In genomic region chr5:137046324-137046718, GRCm38 (mm10) we compare ENCODE assay signal across 7 mouse cellular contexts. TPM values are rescaled to one million over a fixed set of nuclear protein-coding genes. Genes with fewer than 3 reads are reported as not detected.
DNase-seq lines count a peak whose midpoint lies in the region; ATAC-seq and TF ChIP-seq lines count a peak whose summit lies in the region.

No protein-coding gene starts in this region.

- ATAC-seq in lung, embryonic 16.5 days (ENCODE audit: low read depth): no peak
- 0 out of 2 replicates have a peak, but pooled peaks have one; percentile 1 for ATAC-seq in limb, embryonic 14.5 days (ENCODE audit: low FRiP score, low read depth)
- no peak for ATAC-seq in stomach, embryonic 16.5 days (ENCODE audit: insufficient read depth, low FRiP score)

- H3K27me3 ChIP-seq in lung, embryonic 16.5 days (ENCODE audit: control insufficient read depth, insufficient read depth, low read depth, low read length): no peaks in the 10 kb centered on the region
- H3K27me3 ChIP-seq in forebrain, embryonic 10.5 days (ENCODE audit: poor library complexity, severe bottlenecking): no peaks in the 10 kb centered on the region
- no peaks in the 10 kb centered on the region for H3K27me3 ChIP-seq in limb, embryonic 14.5 days (ENCODE audit: control insufficient read depth, insufficient read depth, low read length)
- peaks cover 3% of the 10 kb centered on the region; the same call in 1 of the 2 replicates for H3K27me3 ChIP-seq in stomach, embryonic 16.5 days (ENCODE audit: control insufficient read depth, insufficient read depth, low read length)

- no peak for TF ChIP-seq POLR2A in limb, embryonic 14.5 days (IDR thresholded peaks at IDR 0.05; ENCODE audit: borderline replicate concordance, extremely low read depth, insufficient read depth, insufficient read length)

- no peak for DNase-seq in lung, adult 18-20 months
- DNase-seq in forebrain, embryonic 10.5 days (ENCODE audit: extremely low spot score, low spot score): no peak
- no peak for DNase-seq in limb, embryonic 14.5 days (ENCODE audit: low spot score)
- DNase-seq in spleen, postnatal 4 days (ENCODE audit: low spot score in 2 of 2): no peak
- no peak for DNase-seq in layer of hippocampus, adult 18-20 months (ENCODE audit: low spot score in 2 of 2)

- H3K4me3 ChIP-seq in lung, embryonic 16.5 days (ENCODE audit: low read length): peak overlapping the region; percentile 86
- H3K4me3 ChIP-seq in forebrain, embryonic 10.5 days: peak overlapping the region; percentile 78
- H3K4me3 ChIP-seq in limb, embryonic 14.5 days (replicated peaks; ENCODE audit: low read length): peak overlapping the region; percentile 77
- H3K4me3 ChIP-seq in stomach, embryonic 16.5 days (replicated peaks; ENCODE audit: low read length): peak overlapping the region; percentile 86

- H3K36me3 ChIP-seq in lung, embryonic 16.5 days (ENCODE audit: control insufficient read depth, insufficient read depth, low read length): peaks cover 13% of the 10 kb centered on the region
- peaks cover 20% of the 10 kb centered on the region for H3K36me3 ChIP-seq in forebrain, embryonic 10.5 days (replicated peaks)
- peaks cover 14% of the 10 kb centered on the region for H3K36me3 ChIP-seq in limb, embryonic 14.5 days (ENCODE audit: control insufficient read depth, insufficient read depth, low read length)
- peaks cover 11% of the 10 kb centered on the region for H3K36me3 ChIP-seq in stomach, embryonic 16.5 days (ENCODE audit: control insufficient read depth, insufficient read depth, low read length)

- WGBS in lung, embryonic 16.5 days: 20% methylated on average over 5 of the region's 5 CpGs
- 28% methylated on average over 5 of the region's 5 CpGs for WGBS in forebrain, embryonic 10.5 days
- WGBS in limb, embryonic 14.5 days: 28% methylated on average over 5 of the region's 5 CpGs
- 19% methylated on average over 5 of the region's 5 CpGs for WGBS in stomach, embryonic 16.5 days

- no peak overlapping the region for H3K9ac ChIP-seq in lung, embryonic 16.5 days (ENCODE audit: low read length)
- no peak overlapping the region for H3K9ac ChIP-seq in limb, embryonic 14.5 days (ENCODE audit: low read depth, low read length, severe bottlenecking)
- H3K9ac ChIP-seq in stomach, embryonic 16.5 days (ENCODE audit: low read length): no peak overlapping the region

- peaks cover 9% of the 10 kb centered on the region for H3K4me1 ChIP-seq in lung, embryonic 16.5 days (replicated peaks; ENCODE audit: control insufficient read depth, insufficient read depth, low read length)
- H3K4me1 ChIP-seq in forebrain, embryonic 10.5 days: peaks cover 20% of the 10 kb centered on the region
- H3K4me1 ChIP-seq in limb, embryonic 14.5 days (ENCODE audit: control insufficient read depth, insufficient read depth, low read length): peaks cover 5% of the 10 kb centered on the region
- peaks cover 9% of the 10 kb centered on the region; the same call in 1 of the 2 replicates for H3K4me1 ChIP-seq in stomach, embryonic 16.5 days (ENCODE audit: control insufficient read depth, insufficient read depth, low read length)

- peak overlapping the region; percentile 81 for H3K4me2 ChIP-seq in lung, embryonic 16.5 days (ENCODE audit: low read depth, low read length)
- peak overlapping the region; percentile 79 for H3K4me2 ChIP-seq in limb, embryonic 14.5 days (replicated peaks; ENCODE audit: low read depth, low read length, severe bottlenecking)
- H3K4me2 ChIP-seq in stomach, embryonic 16.5 days (ENCODE audit: low read depth, low read length): peak overlapping the region; percentile 78

- no peaks in the 10 kb centered on the region for H3K9me3 ChIP-seq in lung, embryonic 16.5 days (ENCODE audit: control insufficient read depth, low read length)
- no peaks in the 10 kb centered on the region for H3K9me3 ChIP-seq in forebrain, embryonic 10.5 days
- H3K9me3 ChIP-seq in limb, embryonic 14.5 days (ENCODE audit: control insufficient read depth, low read length): no peaks in the 10 kb centered on the region
- H3K9me3 ChIP-seq in stomach, embryonic 16.5 days (replicated peaks; ENCODE audit: control insufficient read depth, low read length): no peaks in the 10 kb centered on the region

- H3K27ac ChIP-seq in lung, embryonic 16.5 days (ENCODE audit: low read length): no peak overlapping the region
- H3K27ac ChIP-seq in forebrain, embryonic 10.5 days: peak overlapping the region; percentile 93
- no peak overlapping the region for H3K27ac ChIP-seq in limb, embryonic 14.5 days (replicated peaks; ENCODE audit: low read depth, low read length)
- no peak overlapping the region for H3K27ac ChIP-seq in stomach, embryonic 16.5 days (ENCODE audit: low read length)

RNA-seq across cellular contexts. Expression of gene Ap1s1, which starts 0.4 kb away (rescaled TPM):
- polyA plus RNA-seq in lung, embryonic 16.5 days (2015; fragmentation: Nextera tagmentation; extraction: Ambion mirVana): 191 and 206 TPM in 2 replicates
- polyA plus RNA-seq in forebrain, embryonic 10.5 days (2016; fragmentation: Nextera tagmentation; extraction: Ambion mirVana): 195 and 198 TPM in 2 replicates
- polyA plus RNA-seq in limb, embryonic 14.5 days (2012; rRNA removed): 98.3 and 112 TPM in 2 replicates
- 144 and 146 TPM in 2 replicates for polyA plus RNA-seq in limb, embryonic 14.5 days (2014; fragmentation: Nextera tagmentation; extraction: Ambion mirVana)
- polyA plus RNA-seq in stomach, embryonic 16.5 days (2015; fragmentation: Nextera tagmentation; extraction: Ambion mirVana): 187 and 192 TPM in 2 replicates
- 100 to 1,000 TPM; 316 to 355 TPM for total RNA-seq in layer of hippocampus, adult 18-20 months (2021)

RNA-seq across cellular contexts. Expression of gene Vgf, which starts 20.1 kb away (rescaled TPM):
- polyA plus RNA-seq in lung, embryonic 16.5 days (2015; fragmentation: Nextera tagmentation; extraction: Ambion mirVana): 0.13 TPM in 1 of 2 replicates, not detected in the other
- polyA plus RNA-seq in forebrain, embryonic 10.5 days (2016; fragmentation: Nextera tagmentation; extraction: Ambion mirVana): 0.35 TPM in 1 of 2 replicates, not detected in the other
- polyA plus RNA-seq in limb, embryonic 14.5 days (2012; rRNA removed): 0.08 and 0.21 TPM in 2 replicates
- 0.11 TPM in 1 of 2 replicates, not detected in the other for polyA plus RNA-seq in limb, embryonic 14.5 days (2014; fragmentation: Nextera tagmentation; extraction: Ambion mirVana)
- polyA plus RNA-seq in stomach, embryonic 16.5 days (2015; fragmentation: Nextera tagmentation; extraction: Ambion mirVana): 0.34 and 0.39 TPM in 2 replicates
- 100 to 1,000 TPM; 228 to 230 TPM for total RNA-seq in layer of hippocampus, adult 18-20 months (2021)

RNA-seq across cellular contexts. Expression of gene Serpine1, which starts 25.7 kb away (rescaled TPM):
- polyA plus RNA-seq in lung, embryonic 16.5 days (2015; fragmentation: Nextera tagmentation; extraction: Ambion mirVana): 0.93 and 1.1 TPM in 2 replicates
- 0.10 and 0.17 TPM in 2 replicates for polyA plus RNA-seq in forebrain, embryonic 10.5 days (2016; fragmentation: Nextera tagmentation; extraction: Ambion mirVana)
- polyA plus RNA-seq in limb, embryonic 14.5 days (2012; rRNA removed): 3.9 and 4.5 TPM in 2 replicates
- polyA plus RNA-seq in limb, embryonic 14.5 days (2014; fragmentation: Nextera tagmentation; extraction: Ambion mirVana): 0.40 and 0.48 TPM in 2 replicates
- polyA plus RNA-seq in stomach, embryonic 16.5 days (2015; fragmentation: Nextera tagmentation; extraction: Ambion mirVana): 0.24 and 0.45 TPM in 2 replicates
- total RNA-seq in layer of hippocampus, adult 18-20 months (2021): under 1 TPM; 0.40 to 0.94 TPM

RNA-seq across cellular contexts. Expression of gene Znhit1, which starts 58.5 kb away (rescaled TPM):
- polyA plus RNA-seq in lung, embryonic 16.5 days (2015; fragmentation: Nextera tagmentation; extraction: Ambion mirVana): 113 and 115 TPM in 2 replicates
- 102 and 107 TPM in 2 replicates for polyA plus RNA-seq in forebrain, embryonic 10.5 days (2016; fragmentation: Nextera tagmentation; extraction: Ambion mirVana)
- polyA plus RNA-seq in limb, embryonic 14.5 days (2012; rRNA removed): 82.4 and 82.7 TPM in 2 replicates
- polyA plus RNA-seq in limb, embryonic 14.5 days (2014; fragmentation: Nextera tagmentation; extraction: Ambion mirVana): 105 and 112 TPM in 2 replicates
- 95.3 and 104 TPM in 2 replicates for polyA plus RNA-seq in stomach, embryonic 16.5 days (2015; fragmentation: Nextera tagmentation; extraction: Ambion mirVana)
- total RNA-seq in layer of hippocampus, adult 18-20 months (2021): 10 to 100 TPM; 82.8 to 96.2 TPM

RNA-seq across cellular contexts. Expression of gene Plod3, which starts 59.5 kb away (rescaled TPM):
- polyA plus RNA-seq in lung, embryonic 16.5 days (2015; fragmentation: Nextera tagmentation; extraction: Ambion mirVana): 56.1 and 63.0 TPM in 2 replicates
- polyA plus RNA-seq in forebrain, embryonic 10.5 days (2016; fragmentation: Nextera tagmentation; extraction: Ambion mirVana): 35.7 and 40.7 TPM in 2 replicates
- 114 and 126 TPM in 2 replicates for polyA plus RNA-seq in limb, embryonic 14.5 days (2012; rRNA removed)
- 54.0 and 55.1 TPM in 2 replicates for polyA plus RNA-seq in limb, embryonic 14.5 days (2014; fragmentation: Nextera tagmentation; extraction: Ambion mirVana)
- polyA plus RNA-seq in stomach, embryonic 16.5 days (2015; fragmentation: Nextera tagmentation; extraction: Ambion mirVana): 46.1 and 53.7 TPM in 2 replicates
- total RNA-seq in layer of hippocampus, adult 18-20 months (2021): 10 to 100 TPM; 38.5 to 43.1 TPM
